Mouse (Mus musculus) olfactory bulb, adult 2 months (tissue): Measurements from ENCODE around the gene Tcf7l2.

Experiments used
- CTCF ChIP-seq: fragments of 200-500 bp; IDR thresholded peaks from 2 replicates; pipeline ENCODE4 v1.5.1; 2012; ENCODE audit warnings: low read depth, mild to moderate bottlenecking, low read length, moderate library complexity; ENCODE audit not compliant: insufficient read depth
- POLR2A ChIP-seq: fragments of 200-500 bp; IDR thresholded peaks from 2 replicates; pipeline ENCODE4 v1.6.1; 2012; ENCODE audit warnings: mild to moderate bottlenecking, low read depth, low read length, moderate library complexity; ENCODE audit not compliant: insufficient read depth

DNA sequence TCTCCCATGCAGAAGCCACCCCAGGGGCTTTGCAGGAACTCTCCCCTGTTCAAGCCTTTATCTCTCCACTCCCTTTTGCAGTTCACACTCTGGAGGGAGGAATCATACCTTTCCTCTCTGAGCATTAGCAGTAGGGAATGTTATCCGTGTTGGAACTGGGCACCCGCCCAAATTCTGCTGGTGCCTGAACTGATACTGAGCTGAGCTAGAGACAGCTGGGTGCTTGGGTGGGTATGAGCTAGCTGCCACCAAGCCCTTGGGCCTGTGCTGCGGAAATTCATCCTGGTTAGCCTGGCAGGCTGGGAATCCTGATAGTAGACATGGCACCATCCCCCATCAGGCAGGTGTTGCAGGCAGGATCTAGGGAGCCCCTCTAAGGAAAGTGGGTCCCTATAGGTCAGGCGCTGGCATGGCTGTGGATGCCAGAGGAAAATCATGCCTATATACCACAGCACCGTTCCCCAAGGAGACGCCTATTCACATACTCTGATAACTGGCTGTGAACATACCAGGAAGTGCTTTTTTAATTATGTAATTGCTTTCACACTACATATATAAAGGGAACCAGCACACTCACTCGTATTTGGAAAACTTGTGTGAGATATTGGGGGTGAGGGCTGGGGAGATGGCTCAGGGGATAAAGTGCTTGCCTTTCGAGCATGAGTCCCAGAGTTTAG is 108.9 kb downstream of the Tcf7l2 start:
- TF ChIP-seq CTCF (no peak), POLR2A (no peak)
